9 mouse cellular contexts compared by ENCODE assay signal in genomic region chr16:18233919-18234670, GRCm38 (mm10). TPM values are rescaled to one million over a fixed set of nuclear protein-coding genes. Genes with fewer than 3 reads are reported as not detected.
DNase-seq lines count a peak whose midpoint lies in the region; ATAC-seq and TF ChIP-seq lines count a peak whose summit lies in the region.
"Had no signal": no experiment of that assay in that cellular context is flagged by ENCODE, and none has a peak within 500 bp of the region (broad histone marks: within the 10 kb centered on the region; RNA-seq: fewer than 3 reads in every experiment).

No protein-coding gene starts in this region.

- DNase-seq in heart, adult 11 months, result peak; percentile 91
- no peak for DNase-seq in heart, postnatal 36 days
- peak; percentile 22 for DNase-seq in CD4-positive helper T cell, adult 2 months (ENCODE audit: low read depth, low spot score)
- no peak for DNase-seq in gastrocnemius, postnatal 14 days

- peaks cover 19% of the 10 kb centered on the region for H3K36me3 ChIP-seq in forebrain, embryonic 13.5 days (ENCODE audit: poor library complexity, severe bottlenecking)
- H3K36me3 ChIP-seq in limb, embryonic 15.5 days, result peaks cover 15% of the 10 kb centered on the region
- peaks cover under 1% of the 10 kb centered on the region; the same call in 1 of the 2 replicates for H3K36me3 ChIP-seq in small intestine, adult 2 months (ENCODE audit: control insufficient read depth, insufficient read depth, low read length)

- intact Hi-C loops in heart, postnatal 36 days (cut with DNase I), result no loop called here
- intact Hi-C loops in gastrocnemius, postnatal 14 days (cut with DNase I; ENCODE audit: low total_unique reads), result no loop called here

- no peak for TF ChIP-seq CTCF in small intestine, adult 2 months (IDR thresholded peaks at IDR 0.05; ENCODE audit: extremely low read depth, insufficient read length, insufficient replicate concordance, low read depth, low read length)

- H3K9me3 ChIP-seq in forebrain, embryonic 13.5 days (replicated peaks), result no peaks in the 10 kb centered on the region
- H3K9me3 ChIP-seq in limb, embryonic 15.5 days, result no peaks in the 10 kb centered on the region

- peak overlapping the region; percentile 86 for H3K4me3 ChIP-seq in forebrain, embryonic 13.5 days
- H3K4me3 ChIP-seq in limb, embryonic 15.5 days, result peak overlapping the region; percentile 91
- peak overlapping the region; percentile 64 for H3K4me3 ChIP-seq in small intestine, adult 2 months (ENCODE audit: low read depth, low read length)

- peak overlapping the region; percentile 88; the same call in 1 of the 2 replicates for H3K27ac ChIP-seq in forebrain, embryonic 13.5 days
- H3K27ac ChIP-seq in limb, embryonic 15.5 days, result peak overlapping the region; percentile 90
- H3K27ac ChIP-seq in small intestine, adult 2 months (ENCODE audit: insufficient read depth, low read depth, low read length), result no peak overlapping the region

- TF ChIP-seq POLR2A in small intestine, adult 2 months (IDR thresholded peaks at IDR 0.05; ENCODE audit: low read depth, low read length), result no peak

- H3K9ac ChIP-seq in forebrain, embryonic 13.5 days, result peak overlapping the region; percentile 91
- peak overlapping the region; percentile 76 for H3K9ac ChIP-seq in limb, embryonic 15.5 days

- WGBS in forebrain, embryonic 13.5 days, result 17% methylated on average over 13 of the region's 13 CpGs
- WGBS in limb, embryonic 15.5 days, result 14% methylated on average over 13 of the region's 13 CpGs
- 24% methylated on average over 13 of the region's 13 CpGs for WGBS in small intestine, adult 2 months

- ATAC-seq in forebrain, embryonic 13.5 days, result peak; percentile 22
- ATAC-seq in limb, embryonic 15.5 days (ENCODE audit: insufficient number of reproducible peaks, low FRiP score, low TSS enrichment, low read depth), result no peak
- ATAC-seq in monocyte, adult 5-6 weeks (replicated peaks; ENCODE audit: insufficient number of reproducible peaks, low FRiP score, low TSS enrichment, poor library complexity, severe bottlenecking), result no peak

- no peaks in the 10 kb centered on the region for H3K27me3 ChIP-seq in forebrain, embryonic 13.5 days
- no peaks in the 10 kb centered on the region for H3K27me3 ChIP-seq in limb, embryonic 15.5 days
- no peaks in the 10 kb centered on the region for H3K27me3 ChIP-seq in small intestine, adult 2 months (ENCODE audit: control insufficient read depth, insufficient read depth, low read length)

- peaks cover 48% of the 10 kb centered on the region for H3K4me1 ChIP-seq in forebrain, embryonic 13.5 days
- peaks cover 51% of the 10 kb centered on the region for H3K4me1 ChIP-seq in limb, embryonic 15.5 days
- H3K4me1 ChIP-seq in small intestine, adult 2 months (ENCODE audit: control insufficient read depth, insufficient read depth, insufficient read length, low read length), result no peaks in the 10 kb centered on the region

- H3K4me2 ChIP-seq in forebrain, embryonic 13.5 days, result peak overlapping the region; percentile 92
- H3K4me2 ChIP-seq in limb, embryonic 15.5 days, result peak overlapping the region; percentile 74

RNA-seq across cellular contexts. Expression of gene Zdhhc8, which starts 0.8 kb away (rescaled TPM):
- total RNA-seq in heart, postnatal 36 days (2021), result 10 to 100 TPM; 19.7 to 21.5 TPM
- polyA plus RNA-seq in forebrain, embryonic 13.5 days (2015; fragmentation: Nextera tagmentation; extraction: Ambion mirVana), result 7.7 and 8.4 TPM in 2 replicates
- polyA plus RNA-seq in limb, embryonic 15.5 days (2015; fragmentation: Nextera tagmentation; extraction: Ambion mirVana), result 20.0 and 23.8 TPM in 2 replicates
- polyA plus RNA-seq in small intestine, adult 2 months (2012; rRNA removed), result 21.3 and 27.8 TPM in 2 replicates
- total RNA-seq in gastrocnemius, postnatal 14 days (2021), result 10 to 100 TPM; 20.3 to 21.7 TPM
- 0.76 to 6.5 TPM (median 1.2 TPM) in 3 replicates for total RNA-seq in monocyte, adult 5-6 weeks (2017)

RNA-seq across cellular contexts. Expression of gene Trmt2a, which starts 14.4 kb away (rescaled TPM):
- total RNA-seq in heart, postnatal 36 days (2021), result 10 to 100 TPM; 16.1 to 19.8 TPM
- polyA plus RNA-seq in forebrain, embryonic 13.5 days (2015; fragmentation: Nextera tagmentation; extraction: Ambion mirVana), result 116 and 126 TPM in 2 replicates
- 103 and 110 TPM in 2 replicates for polyA plus RNA-seq in limb, embryonic 15.5 days (2015; fragmentation: Nextera tagmentation; extraction: Ambion mirVana)
- polyA plus RNA-seq in small intestine, adult 2 months (2012; rRNA removed), result 24.0 and 29.7 TPM in 2 replicates
- 10 to 100 TPM; 12.1 to 12.7 TPM for total RNA-seq in gastrocnemius, postnatal 14 days (2021)
- 78.5 to 79.6 TPM (median 79.2 TPM) in 3 replicates for total RNA-seq in monocyte, adult 5-6 weeks (2017)

RNA-seq across cellular contexts. Expression of gene Ranbp1, which starts 14.4 kb away (rescaled TPM):
- total RNA-seq in heart, postnatal 36 days (2021), result 10 to 100 TPM; 34.5 to 42.1 TPM
- 726 and 766 TPM in 2 replicates for polyA plus RNA-seq in forebrain, embryonic 13.5 days (2015; fragmentation: Nextera tagmentation; extraction: Ambion mirVana)
- polyA plus RNA-seq in limb, embryonic 15.5 days (2015; fragmentation: Nextera tagmentation; extraction: Ambion mirVana), result 431 and 446 TPM in 2 replicates
- 17.7 and 47.7 TPM in 2 replicates for polyA plus RNA-seq in small intestine, adult 2 months (2012; rRNA removed)
- total RNA-seq in gastrocnemius, postnatal 14 days (2021), result 10 to 100 TPM; 28.7 to 42.6 TPM
- 90.8 to 134 TPM (median 92.1 TPM) in 3 replicates for total RNA-seq in monocyte, adult 5-6 weeks (2017)

RNA-seq across cellular contexts. Expression of gene Ccdc188, which starts 16.4 kb away (rescaled TPM):
- not detected for total RNA-seq in heart, postnatal 36 days (2021)
- polyA plus RNA-seq in forebrain, embryonic 13.5 days (2015; fragmentation: Nextera tagmentation; extraction: Ambion mirVana), result 0.13 TPM in 1 of 2 replicates, not detected in the other
- polyA plus RNA-seq in limb, embryonic 15.5 days (2015; fragmentation: Nextera tagmentation; extraction: Ambion mirVana), result not detected in 2 replicates
- not detected in 2 replicates for polyA plus RNA-seq in small intestine, adult 2 months (2012; rRNA removed)
- not detected for total RNA-seq in gastrocnemius, postnatal 14 days (2021)
- total RNA-seq in monocyte, adult 5-6 weeks (2017), result not detected in 3 replicates
- total RNA-seq: left cerebral cortex, adult 8-10 months had no signal

RNA-seq across cellular contexts. Expression of gene Gm49776, which starts 24.0 kb away (rescaled TPM):
- not detected for total RNA-seq in heart, postnatal 36 days (2021)
- polyA plus RNA-seq in forebrain, embryonic 13.5 days (2015; fragmentation: Nextera tagmentation; extraction: Ambion mirVana), result 2.5 and 7.6 TPM in 2 replicates
- polyA plus RNA-seq in limb, embryonic 15.5 days (2015; fragmentation: Nextera tagmentation; extraction: Ambion mirVana), result 0.87 TPM in 1 of 2 replicates, not detected in the other
- polyA plus RNA-seq in small intestine, adult 2 months (2012; rRNA removed), result not detected in 2 replicates
- total RNA-seq in gastrocnemius, postnatal 14 days (2021), result not detected
- 4.2 TPM in 1 of 3 replicates, not detected in the others for total RNA-seq in monocyte, adult 5-6 weeks (2017)
- total RNA-seq: left cerebral cortex, adult 8-10 months had no signal

Comparison
In these comparisons a context has a peak if more than half of its experiments do, and no peak if none do; other contexts are left out.
1. DNase-seq: peak in heart, adult 11 months (single experiment) and CD4-positive helper T cell, adult 2 months (single experiment); none in heart, postnatal 36 days (0 of 2) and gastrocnemius, postnatal 14 days (single experiment).
2. Peak in every context shown above with its lines, with median percentiles within 50 percentile points of each other: H3K4me3 ChIP-seq.